Mouse (Mus musculus): ENCODE data around the gene Acp4.

- TF ChIP-seq CTCF (IDR thresholded peaks at IDR 0.05; ENCODE audit: borderline replicate concordance, control insufficient read depth, extremely low read depth, insufficient read depth, low read length, poor library complexity) (no peak), POLR2A (IDR thresholded peaks at IDR 0.05; ENCODE audit: control insufficient read depth, extremely low read depth, insufficient read depth, low read length, poor library complexity) (peak; percentile 89)
These were observed 47.8 kb upstream of the Acp4 start for GRCm38 (mm10) chr7:44304775-44305641.

All from thymus, adult 2 months (tissue).